Mouse (Mus musculus): ENCODE data around the gene Cope. TPM values are rescaled to one million over a fixed set of nuclear protein-coding genes. Genes with fewer than 3 reads are reported as not detected.

The Cope gene
- polyA plus RNA-seq, 1 experiment: 287 TPM

- peaks cover 6% of the 10 kb centered on the region; the same call in 1 of the 2 replicates for H3K27me3 ChIP-seq (ENCODE audit: control insufficient read depth, insufficient read depth, low read length)
- TF ChIP-seq POLR2A (IDR thresholded peaks at IDR 0.05; ENCODE audit: borderline replicate concordance, insufficient read depth, low read length) (no peak), CTCF (IDR thresholded peaks at IDR 0.05; ENCODE audit: borderline replicate concordance, insufficient read depth, low read depth, low read length) (no peak)
- no peak for DNase-seq
- 2% methylated on average over 55 of the region's 55 CpGs for WGBS
- no peak overlapping the region for H3K27ac ChIP-seq (ENCODE audit: insufficient read depth, low read length)
- peak overlapping the region; percentile 49 for H3K4me3 ChIP-seq (replicated peaks; ENCODE audit: insufficient read depth, low read depth, low read length)
- H3K4me1 ChIP-seq (ENCODE audit: control insufficient read depth, insufficient read depth, low read length): no peaks in the 10 kb centered on the region; the same call in 1 of the 2 replicates
Observed at GRCm38 (mm10) chr8:70283136-70284077, 18.9 kb upstream of the Cope start.

GRCm38 (mm10) chr8:70284421-70284820 lies 17.9 kb upstream of the Cope start:
- Histone ChIP-seq H3K4me1 (ENCODE audit: control insufficient read depth, insufficient read depth, low read length) (no peaks in the 10 kb centered on the region; the same call in 1 of the 2 replicates), H3K4me3 (replicated peaks; ENCODE audit: insufficient read depth, low read depth, low read length) (no peak overlapping the region), H3K27ac (ENCODE audit: insufficient read depth, low read length) (no peak overlapping the region), H3K27me3 (ENCODE audit: control insufficient read depth, insufficient read depth, low read length) (peaks cover 6% of the 10 kb centered on the region; the same call in 1 of the 2 replicates)
- TF ChIP-seq POLR2A (IDR thresholded peaks at IDR 0.05; ENCODE audit: borderline replicate concordance, insufficient read depth, low read length) (no peak), CTCF (IDR thresholded peaks at IDR 0.05; ENCODE audit: borderline replicate concordance, insufficient read depth, low read depth, low read length) (no peak)
- WGBS: 61% methylated on average over 5 of the region's 5 CpGs
- DNase-seq: no peak

GRCm38 (mm10) chr8:70285304-70285703 lies 17.0 kb upstream of the Cope start:
- H3K4me1 ChIP-seq (ENCODE audit: control insufficient read depth, insufficient read depth, low read length): no peaks in the 10 kb centered on the region; the same call in 1 of the 2 replicates
- no peak overlapping the region for H3K4me3 ChIP-seq (replicated peaks; ENCODE audit: insufficient read depth, low read depth, low read length)
- DNase-seq: no peak
- H3K27ac ChIP-seq (ENCODE audit: insufficient read depth, low read length): no peak overlapping the region
- peaks cover 6% of the 10 kb centered on the region; the same call in 1 of the 2 replicates for H3K27me3 ChIP-seq (ENCODE audit: control insufficient read depth, insufficient read depth, low read length)
- 95% methylated on average over 15 of the region's 15 CpGs for WGBS
- TF ChIP-seq CTCF (IDR thresholded peaks at IDR 0.05; ENCODE audit: borderline replicate concordance, insufficient read depth, low read depth, low read length) (no peak), POLR2A (IDR thresholded peaks at IDR 0.05; ENCODE audit: borderline replicate concordance, insufficient read depth, low read length) (no peak)

GRCm38 (mm10) chr8:70286737-70287136 lies 15.6 kb upstream of the Cope start:
- WGBS: 88% methylated on average over 8 of the region's 8 CpGs

DNA sequence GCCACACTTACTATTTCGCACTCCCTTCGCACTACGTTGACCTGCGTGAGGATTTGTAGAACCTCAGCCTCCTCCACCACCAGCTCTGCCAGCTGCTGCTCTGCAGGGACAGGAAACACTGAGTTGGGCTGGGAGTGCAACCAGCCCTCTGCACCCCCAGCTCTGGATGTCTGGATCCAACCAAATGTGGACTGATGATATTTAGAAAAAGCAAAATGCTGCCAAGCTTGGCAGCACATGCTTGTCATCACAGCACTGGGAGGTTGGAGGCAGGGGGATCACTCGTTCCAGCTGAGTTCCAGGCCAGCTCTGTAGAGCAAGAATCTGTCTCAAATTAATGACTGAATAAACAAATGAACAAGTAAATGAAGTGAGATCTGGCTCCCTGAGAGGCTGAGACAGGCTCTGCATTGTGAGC lies 8.3 kb upstream of the Cope start:
- TF ChIP-seq CTCF (IDR thresholded peaks at IDR 0.05; ENCODE audit: borderline replicate concordance, insufficient read depth, low read depth, low read length) (no peak), POLR2A (IDR thresholded peaks at IDR 0.05; ENCODE audit: borderline replicate concordance, insufficient read depth, low read length) (no peak)

More at GRCm38 (mm10) chr8:70286737-70287136, 15.6 kb upstream of the Cope start:
- no peaks in the 10 kb centered on the region; the same call in 1 of the 2 replicates for H3K4me1 ChIP-seq (ENCODE audit: control insufficient read depth, insufficient read depth, low read length)
- no peak for DNase-seq
- peaks cover 6% of the 10 kb centered on the region; the same call in 1 of the 2 replicates for H3K27me3 ChIP-seq (ENCODE audit: control insufficient read depth, insufficient read depth, low read length)
- TF ChIP-seq POLR2A (IDR thresholded peaks at IDR 0.05; ENCODE audit: borderline replicate concordance, insufficient read depth, low read length) (no peak), CTCF (IDR thresholded peaks at IDR 0.05; ENCODE audit: borderline replicate concordance, insufficient read depth, low read depth, low read length) (peak; percentile 14; the same call in 1 of the 2 replicates)
- H3K27ac ChIP-seq (ENCODE audit: insufficient read depth, low read length): no peak overlapping the region
- H3K4me3 ChIP-seq (replicated peaks; ENCODE audit: insufficient read depth, low read depth, low read length): no peak overlapping the region

DNA sequence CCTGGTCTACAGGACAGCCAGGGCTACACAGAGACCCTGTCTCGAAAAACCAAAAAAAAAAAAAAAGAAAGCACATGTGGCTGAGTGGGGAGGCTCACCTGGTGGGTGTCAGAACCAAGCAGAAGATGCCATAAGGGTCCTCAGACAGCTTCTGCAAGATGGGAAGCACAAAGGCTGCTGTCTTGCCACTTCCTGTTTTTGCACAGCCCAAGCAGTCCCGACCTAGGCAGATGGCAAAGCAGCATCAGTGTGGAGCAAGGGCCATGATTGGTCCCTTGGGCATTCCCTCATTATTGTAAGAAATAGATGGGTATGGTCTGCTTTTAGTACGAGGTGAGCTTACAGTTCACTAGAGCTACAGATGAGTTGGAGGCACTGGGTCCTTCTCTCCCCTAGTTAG lies 1.4 kb upstream of the Cope start:
- Histone ChIP-seq H3K4me1 (ENCODE audit: control insufficient read depth, insufficient read depth, low read length) (peaks cover 9% of the 10 kb centered on the region; the same call in 1 of the 2 replicates), H3K4me3 (replicated peaks; ENCODE audit: insufficient read depth, low read depth, low read length) (no peak overlapping the region), H3K27ac (ENCODE audit: insufficient read depth, low read length) (no peak overlapping the region), H3K27me3 (ENCODE audit: control insufficient read depth, insufficient read depth, low read length) (no peaks in the 10 kb centered on the region)
- WGBS: 68% methylated on average over 3 of the region's 3 CpGs
- TF ChIP-seq POLR2A (IDR thresholded peaks at IDR 0.05; ENCODE audit: borderline replicate concordance, insufficient read depth, low read length): no peak
- TF ChIP-seq CTCF (IDR thresholded peaks at IDR 0.05; ENCODE audit: borderline replicate concordance, insufficient read depth, low read depth, low read length): no peak
- no peak for DNase-seq

More for the DNA sequence above, 8.3 kb upstream of the Cope start:
- Histone ChIP-seq H3K27ac (ENCODE audit: insufficient read depth, low read length) (no peak overlapping the region), H3K4me1 (ENCODE audit: control insufficient read depth, insufficient read depth, low read length) (no peaks in the 10 kb centered on the region), H3K27me3 (ENCODE audit: control insufficient read depth, insufficient read depth, low read length) (no peaks in the 10 kb centered on the region), H3K4me3 (replicated peaks; ENCODE audit: insufficient read depth, low read depth, low read length) (no peak overlapping the region)
- 57% methylated on average over 5 of the region's 5 CpGs for WGBS
- DNase-seq: no peak

DNA sequence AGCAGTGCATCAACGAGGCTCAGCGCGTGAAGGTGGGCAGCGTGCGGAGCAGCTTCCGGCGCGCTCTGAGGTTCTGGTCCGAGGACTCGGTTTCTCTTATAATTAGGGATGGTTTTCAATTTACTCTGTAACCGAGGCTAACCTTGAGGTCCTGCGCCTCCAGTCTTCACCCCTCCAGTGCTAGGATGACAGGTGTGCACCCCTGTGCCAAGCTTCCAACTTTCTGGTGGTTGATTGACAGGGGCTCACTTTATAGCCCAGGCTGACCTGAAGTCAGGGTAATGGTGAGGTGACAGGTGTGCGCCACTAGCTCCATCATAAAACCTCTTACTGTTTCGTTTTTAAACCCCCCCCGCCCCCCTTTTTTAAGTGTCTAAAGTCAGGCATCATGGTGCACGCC lies 583 bp downstream of the Cope start:
- peaks cover 9% of the 10 kb centered on the region; the same call in 1 of the 2 replicates for H3K4me1 ChIP-seq (ENCODE audit: control insufficient read depth, insufficient read depth, low read length)
- TF ChIP-seq CTCF (IDR thresholded peaks at IDR 0.05; ENCODE audit: borderline replicate concordance, insufficient read depth, low read depth, low read length) (no peak), POLR2A (IDR thresholded peaks at IDR 0.05; ENCODE audit: borderline replicate concordance, insufficient read depth, low read length) (no peak)
- DNase-seq: no peak
- peak overlapping the region; percentile 12; the same call in 1 of the 2 replicates for H3K27ac ChIP-seq (ENCODE audit: insufficient read depth, low read length)
- 4% methylated on average over 16 of the region's 16 CpGs for WGBS
- peak overlapping the region; percentile 80 for H3K4me3 ChIP-seq (replicated peaks; ENCODE audit: insufficient read depth, low read depth, low read length)
- H3K27me3 ChIP-seq (ENCODE audit: control insufficient read depth, insufficient read depth, low read length): no peaks in the 10 kb centered on the region
